Comparison of ENCODE assay signal across 8 mouse cellular contexts in genomic region chr7:31115182-31115581, GRCm38 (mm10). TPM values are rescaled to one million over a fixed set of nuclear protein-coding genes. Genes with fewer than 3 reads are reported as not detected.
DNase-seq lines count a peak whose midpoint lies in the region; ATAC-seq and TF ChIP-seq lines count a peak whose summit lies in the region.
"Had no signal": no experiment of that assay in that cellular context is flagged by ENCODE, and none has a peak within 500 bp of the region (broad histone marks: within the 10 kb centered on the region; RNA-seq: fewer than 3 reads in every experiment).

Gene Hpn, minus strand, starts transcription at chr7:31115290.

- no peak for TF ChIP-seq CTCF in left cerebral cortex, adult 2 months (IDR thresholded peaks at IDR 0.05)

- no peak for ATAC-seq in hindbrain, embryonic 12.5 days (ENCODE audit: low FRiP score)
- peak; percentile 17 for ATAC-seq in limb, embryonic 12.5 days (ENCODE audit: insufficient number of reproducible peaks, insufficient read depth, low FRiP score, low TSS enrichment, low read depth)
- ATAC-seq in stomach, embryonic 14.5 days (ENCODE audit: insufficient number of reproducible peaks, insufficient read depth, low FRiP score, low read depth), result peak; percentile 88

- H3K9ac ChIP-seq in hindbrain, embryonic 12.5 days, result no peak within 1 kb of the TSS
- H3K9ac ChIP-seq in limb, embryonic 12.5 days (replicated peaks), result peak within 1 kb of the TSS; percentile 19; the same call in 1 of the 2 replicates
- H3K9ac ChIP-seq in stomach, embryonic 14.5 days (replicated peaks; ENCODE audit: low read depth, low read length), result no peak within 1 kb of the TSS
- H3K9ac ChIP-seq: hindbrain, embryonic 15.5 days had no signal

- peak within 1 kb of the TSS; percentile 21; the same call in 1 of the 2 replicates for H3K4me2 ChIP-seq in hindbrain, embryonic 12.5 days (replicated peaks)
- peak within 1 kb of the TSS; percentile 42 for H3K4me2 ChIP-seq in limb, embryonic 12.5 days
- peak within 1 kb of the TSS; percentile 37 for H3K4me2 ChIP-seq in stomach, embryonic 14.5 days (replicated peaks; ENCODE audit: low read depth, low read length)
- H3K4me2 ChIP-seq: hindbrain, embryonic 15.5 days had no signal

- intact Hi-C loops in left cerebral cortex, adult 2 months (cut with DNase I), result no loop called here
- intact Hi-C loops in left cerebral cortex, postnatal 4 days (cut with DNase I), result no loop called here

- no peaks in the 10 kb centered on the region for H3K9me3 ChIP-seq in hindbrain, embryonic 12.5 days (replicated peaks)
- no peaks in the 10 kb centered on the region for H3K9me3 ChIP-seq in limb, embryonic 12.5 days
- H3K9me3 ChIP-seq in stomach, embryonic 14.5 days (ENCODE audit: control insufficient read depth, low read depth, low read length), result no peaks in the 10 kb centered on the region
- H3K9me3 ChIP-seq: hindbrain, embryonic 15.5 days had no signal

- WGBS in hindbrain, embryonic 12.5 days, result 24% methylated on average over 14 of the region's 15 CpGs
- 15% methylated on average over 13 of the region's 15 CpGs for WGBS in limb, embryonic 12.5 days
- 16% methylated on average over 15 of the region's 15 CpGs for WGBS in stomach, embryonic 14.5 days

- H3K4me3 ChIP-seq in left cerebral cortex, adult 2 months, result no peak within 1 kb of the TSS
- no peak within 1 kb of the TSS for H3K4me3 ChIP-seq in hindbrain, embryonic 12.5 days
- 0 out of 2 replicates have a peak within 1 kb of the TSS, but pooled peaks have one; percentile 11 for H3K4me3 ChIP-seq in limb, embryonic 12.5 days (replicated peaks)
- H3K4me3 ChIP-seq in stomach, embryonic 14.5 days (ENCODE audit: low read depth, low read length), result peak within 1 kb of the TSS; percentile 17
- H3K4me3 ChIP-seq: hindbrain, embryonic 15.5 days had no signal

- peaks cover 7% of the 10 kb centered on the region; the same call in 1 of the 2 replicates for H3K27me3 ChIP-seq in hindbrain, embryonic 12.5 days
- H3K27me3 ChIP-seq in limb, embryonic 12.5 days, result peaks cover 2% of the 10 kb centered on the region
- H3K27me3 ChIP-seq in stomach, embryonic 14.5 days (ENCODE audit: control insufficient read depth, insufficient read depth, low read length), result no peaks in the 10 kb centered on the region
- H3K27me3 ChIP-seq: hindbrain, embryonic 15.5 days had no signal

- H3K36me3 ChIP-seq in hindbrain, embryonic 12.5 days, result no peaks in the 10 kb centered on the region
- H3K36me3 ChIP-seq in limb, embryonic 12.5 days, result no peaks in the 10 kb centered on the region
- no peaks in the 10 kb centered on the region for H3K36me3 ChIP-seq in stomach, embryonic 14.5 days (ENCODE audit: control insufficient read depth, insufficient read depth, low read length)
- H3K36me3 ChIP-seq: hindbrain, embryonic 15.5 days had no signal

- DNase-seq in left cerebral cortex, adult 2 months (ENCODE audit: extremely low spot score in 1 of 2, low spot score in 2 of 2), result no peak
- DNase-seq in left cerebral cortex, postnatal 4 days, result no peak
- no peak for DNase-seq in thymus, adult 18-20 months
- DNase-seq in cerebellum, adult 9-11 months, result no peak

- H3K27ac ChIP-seq in left cerebral cortex, adult 2 months, result peak within 1 kb of the TSS; percentile 36
- no peak within 1 kb of the TSS for H3K27ac ChIP-seq in hindbrain, embryonic 12.5 days
- H3K27ac ChIP-seq in limb, embryonic 12.5 days, result peak within 1 kb of the TSS; percentile 53; the same call in 1 of the 2 replicates
- H3K27ac ChIP-seq in stomach, embryonic 14.5 days (ENCODE audit: low read length), result peak within 1 kb of the TSS; percentile 63; the same call in 1 of the 2 replicates
- H3K27ac ChIP-seq: hindbrain, embryonic 15.5 days had no signal

- H3K4me1 ChIP-seq in hindbrain, embryonic 12.5 days, result peaks cover 11% of the 10 kb centered on the region
- peaks cover 15% of the 10 kb centered on the region for H3K4me1 ChIP-seq in limb, embryonic 12.5 days (replicated peaks)
- peaks cover 10% of the 10 kb centered on the region; the same call in 1 of the 2 replicates for H3K4me1 ChIP-seq in stomach, embryonic 14.5 days (ENCODE audit: control insufficient read depth, insufficient read depth, low read length)

RNA-seq across cellular contexts. Expression of gene Hpn, which starts in this region (rescaled TPM):
- total RNA-seq in left cerebral cortex, adult 2 months (2021), result 1 to 10 TPM; 2.5 to 8.3 TPM
- 1 to 10 TPM; 1.4 to 1.6 TPM for total RNA-seq in left cerebral cortex, postnatal 4 days (2021)
- polyA plus RNA-seq in hindbrain, embryonic 12.5 days (2016; fragmentation: Nextera tagmentation; extraction: Ambion mirVana), result 2.3 and 2.7 TPM in 2 replicates
- polyA plus RNA-seq in limb, embryonic 12.5 days (2016; fragmentation: Nextera tagmentation; extraction: Ambion mirVana), result 2.4 and 3.6 TPM in 2 replicates
- 23.0 TPM in 2 replicates for polyA plus RNA-seq in stomach, embryonic 14.5 days (2014; fragmentation: Nextera tagmentation; extraction: Ambion mirVana)

Comparison
In these comparisons a context has a peak if more than half of its experiments do, and no peak if none do; other contexts are left out.
1. H3K4me3 ChIP-seq: peak in limb, embryonic 12.5 days (single experiment) and stomach, embryonic 14.5 days (single experiment); none in left cerebral cortex, adult 2 months (single experiment) and hindbrain, embryonic 12.5 days (single experiment).
2. Peak in every context shown above with its lines, with median percentiles within 50 percentile points of each other: H3K4me2 ChIP-seq.